Mouse (Mus musculus) fat pad, adult 2 months (tissue): Measurements from ENCODE around the gene Ppl.

Experiments
- DNase-seq: peaks from one replicate; pipeline ENCODE4 v3.0.0-alpha.2; 2011; ENCODE audit warnings: low read depth, low spot score; ENCODE audit errors: extremely low read depth

The Ppl gene

GRCm38 (mm10) chr16:5130196-5130595 lies 2.0 kb downstream of the Ppl start:
- no peak for DNase-seq

DNA sequence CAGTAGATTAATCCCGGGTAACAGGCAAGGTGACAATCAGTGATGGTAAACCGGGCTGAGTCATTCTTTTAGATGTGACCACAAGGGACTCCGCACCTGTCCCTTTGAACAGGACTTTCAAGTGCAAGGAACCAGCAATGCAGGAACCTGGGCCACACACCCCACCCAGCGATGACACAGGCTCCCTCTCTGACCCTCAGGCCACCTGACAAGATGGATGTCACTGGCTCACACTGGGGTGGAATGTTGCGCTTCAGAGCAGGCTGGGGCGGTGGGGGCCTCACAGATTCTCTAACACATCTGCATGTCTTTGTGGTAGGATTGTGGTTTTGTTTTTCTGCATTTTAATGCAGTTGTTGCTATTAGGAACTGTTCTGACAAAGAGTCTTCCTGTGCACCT lies 8.7 kb downstream of the Ppl start:
- DNase-seq, result no peak

DNA sequence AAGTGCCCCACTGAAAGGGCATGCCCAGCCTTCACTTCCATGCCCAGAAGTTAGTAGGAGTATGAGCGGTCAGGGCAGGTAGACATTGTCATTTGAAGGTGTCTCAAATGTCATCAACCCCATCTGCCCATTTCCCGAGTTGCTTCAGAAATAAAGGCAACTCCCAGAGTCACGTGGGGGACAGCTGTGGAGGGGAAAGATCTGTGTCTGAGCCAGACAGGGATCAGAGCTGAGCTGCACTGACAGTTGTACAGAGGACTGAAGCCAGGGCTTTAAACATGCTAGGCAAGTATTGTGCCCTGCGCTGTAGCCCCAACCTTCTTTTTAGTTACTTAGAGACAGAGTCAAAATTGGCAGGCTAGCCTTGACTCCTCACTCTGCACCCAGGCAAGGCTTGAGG lies 12.4 kb downstream of the Ppl start:
- no peak for DNase-seq

- DNase-seq, result no peak
Observed at GRCm38 (mm10) chr16:5119385-5119784, 12.8 kb downstream of the Ppl start.

DNA sequence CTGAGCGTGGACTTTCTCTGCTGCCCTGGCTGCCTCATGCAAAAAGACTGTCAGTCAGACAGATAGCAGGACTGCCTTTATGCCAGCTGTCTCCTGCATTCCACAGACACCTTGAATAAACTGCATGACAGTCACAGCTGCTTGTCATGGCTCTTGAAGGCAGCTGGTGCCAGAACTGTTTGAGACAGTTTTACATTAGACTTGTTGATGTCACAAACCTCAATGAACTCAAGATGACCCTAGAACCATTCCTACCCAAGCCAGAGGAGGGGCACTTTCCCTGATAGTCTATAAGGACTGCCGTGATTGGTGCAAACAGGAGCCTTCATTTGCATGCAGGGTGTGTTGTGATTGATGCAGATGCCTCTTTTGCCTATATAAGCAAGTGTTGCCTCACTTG lies 18.6 kb downstream of the Ppl start:
- DNase-seq, result no peak

- no peak for DNase-seq
Observed at GRCm38 (mm10) chr16:5113002-5113550, 19.1 kb downstream of the Ppl start.

- no peak for DNase-seq
Observed at GRCm38 (mm10) chr16:5111021-5111420, 21.2 kb downstream of the Ppl start.

DNA sequence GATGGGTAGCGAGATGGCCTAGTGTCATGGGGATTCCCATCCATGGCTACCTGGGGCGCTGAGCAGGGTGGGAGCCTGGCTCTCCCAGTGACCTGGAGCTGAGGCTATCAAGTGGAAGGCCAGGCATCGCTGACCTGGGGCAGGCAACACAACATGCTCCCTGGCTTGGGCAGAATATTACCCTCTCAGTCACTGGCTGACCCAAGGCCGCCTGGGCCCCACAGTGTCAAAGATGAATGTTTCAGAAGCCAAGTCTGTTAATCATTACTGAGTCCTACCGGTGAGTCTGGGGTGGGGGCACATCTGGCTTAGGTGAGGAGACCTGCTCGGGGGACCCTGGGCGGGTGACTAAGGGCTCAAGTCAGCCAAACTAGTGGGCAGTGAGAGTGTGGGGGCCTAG lies 22.3 kb downstream of the Ppl start:
- DNase-seq, result no peak

GRCm38 (mm10) chr16:5101000-5101399 lies 31.2 kb downstream of the Ppl start:
- DNase-seq, result no peak

- no peak for DNase-seq
Observed at GRCm38 (mm10) chr16:5096504-5096903, 35.7 kb downstream of the Ppl start.

DNA sequence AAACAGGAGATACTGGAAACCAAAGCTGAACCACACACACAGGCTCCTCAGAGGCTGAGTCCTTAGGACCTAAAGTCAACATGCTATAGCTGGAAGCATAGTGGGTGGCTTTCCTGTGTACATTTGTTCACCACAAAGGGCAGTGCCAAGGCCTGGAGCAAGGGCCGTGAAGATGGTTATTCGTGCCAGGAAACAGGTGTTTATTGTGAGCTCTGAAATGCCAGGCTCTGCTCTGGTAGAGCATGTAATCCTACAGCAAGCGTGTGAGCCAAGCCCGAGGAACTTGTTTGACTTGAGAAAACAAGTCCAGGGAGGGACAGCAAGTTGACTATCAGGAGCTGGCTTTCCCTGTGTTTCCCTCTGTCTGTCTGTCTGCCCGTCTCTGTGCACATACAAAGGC lies 38.9 kb downstream of the Ppl start:
- DNase-seq, result peak; percentile 80

DNA sequence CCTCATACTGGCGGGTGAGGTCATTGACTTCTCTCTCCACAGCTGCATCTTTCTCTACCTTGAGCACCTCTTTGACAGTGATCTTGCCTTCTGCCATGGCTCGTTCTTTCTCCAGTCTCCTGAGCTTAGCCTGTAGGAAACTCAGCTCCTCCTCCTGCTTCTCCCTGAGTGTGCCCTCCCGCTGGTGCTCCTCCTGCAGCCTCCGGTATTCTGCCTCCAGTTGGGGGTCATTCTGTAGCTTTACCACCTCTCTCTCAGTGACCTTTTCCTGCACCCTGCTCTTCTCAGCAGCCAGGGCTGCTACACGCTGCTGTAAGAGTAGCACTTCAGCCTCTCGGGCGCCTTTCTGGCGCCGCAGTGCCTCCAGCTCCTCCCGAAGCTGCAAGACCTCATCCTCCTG lies 43.2 kb downstream of the Ppl start:
- DNase-seq, result no peak

- DNase-seq, result no peak
Observed at GRCm38 (mm10) chr16:5086179-5086578, 46.0 kb downstream of the Ppl start.

- no peak for DNase-seq
Observed at GRCm38 (mm10) chr16:5085196-5085595, 47.0 kb downstream of the Ppl start.

- no peak for DNase-seq
Observed at GRCm38 (mm10) chr16:5074341-5074740, 57.9 kb downstream of the Ppl start.

DNA sequence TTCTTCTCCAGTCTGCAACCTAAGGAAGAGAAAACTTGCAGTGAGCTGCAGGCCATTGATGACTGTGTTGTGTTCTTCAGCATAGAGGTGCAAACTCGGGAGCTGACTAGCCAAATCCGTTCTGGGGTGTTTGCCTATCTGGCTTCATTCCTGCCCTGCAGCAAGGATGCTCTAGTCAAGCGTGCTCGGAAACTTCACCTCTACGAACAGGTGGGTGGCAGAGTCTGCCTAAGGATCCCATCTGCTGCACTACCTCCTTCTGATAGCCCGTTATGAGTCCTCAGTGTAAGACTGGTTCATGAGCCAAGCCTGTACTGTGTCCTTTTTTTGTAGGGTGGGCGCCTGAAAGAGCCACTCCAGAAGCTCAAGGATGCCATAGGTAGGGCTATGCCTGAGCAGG lies 60.2 kb downstream of the Ppl start:
- DNase-seq, result no peak

GRCm38 (mm10) chr16:5070321-5070720 lies 61.9 kb downstream of the Ppl start:
- no peak for DNase-seq

GRCm38 (mm10) chr16:5063472-5063871 lies 68.7 kb downstream of the Ppl start:
- no peak for DNase-seq

- DNase-seq, result no peak
Observed at GRCm38 (mm10) chr16:5058114-5058513, 74.1 kb downstream of the Ppl start.

- no peak for DNase-seq
Observed at GRCm38 (mm10) chr16:5050251-5051110, 81.7 kb downstream of the Ppl start.

GRCm38 (mm10) chr16:5049774-5050234 lies 82.4 kb downstream of the Ppl start, which contains the start of the genes Glyr1 and Ubn1:
TSS of gene Glyr1 (minus strand) at chr16:5049863.
TSS of gene Ubn1 (plus strand) at chr16:5050057.
- DNase-seq, result peak; percentile 90

GRCm38 (mm10) chr16:5049182-5049773 lies 82.9 kb downstream of the Ppl start:
- DNase-seq, result no peak
